Mouse (Mus musculus) common myeloid progenitor, adult 5-6 weeks (primary cell): Measurements from ENCODE around the gene Vipr1. TPM values are rescaled to one million over a fixed set of nuclear protein-coding genes. Genes with fewer than 3 reads are reported as not detected.
A peak's percentile ranks its signal among the peaks of the same experiment; 100 is the strongest.

Experiments
- ATAC-seq: replicated peaks from 2 replicates; pipeline ENCODE4 v1.8.0; 2016; ENCODE audit warnings: low read depth, mild to moderate bottlenecking, moderate TSS enrichment, inconsistent platforms; ENCODE audit not compliant: poor library complexity, severe bottlenecking
- total RNA-seq: library from RNA; stranded (forward); fragments of 200-1000, 187-1606 nt; gene quantifications from 2 replicates; pipeline ENCODE4 v1.2.3, GENCODE M21; 2017

Vipr1 gene
- total RNA-seq, 1 experiment from 2014 or later = 0.14 TPM

DNA sequence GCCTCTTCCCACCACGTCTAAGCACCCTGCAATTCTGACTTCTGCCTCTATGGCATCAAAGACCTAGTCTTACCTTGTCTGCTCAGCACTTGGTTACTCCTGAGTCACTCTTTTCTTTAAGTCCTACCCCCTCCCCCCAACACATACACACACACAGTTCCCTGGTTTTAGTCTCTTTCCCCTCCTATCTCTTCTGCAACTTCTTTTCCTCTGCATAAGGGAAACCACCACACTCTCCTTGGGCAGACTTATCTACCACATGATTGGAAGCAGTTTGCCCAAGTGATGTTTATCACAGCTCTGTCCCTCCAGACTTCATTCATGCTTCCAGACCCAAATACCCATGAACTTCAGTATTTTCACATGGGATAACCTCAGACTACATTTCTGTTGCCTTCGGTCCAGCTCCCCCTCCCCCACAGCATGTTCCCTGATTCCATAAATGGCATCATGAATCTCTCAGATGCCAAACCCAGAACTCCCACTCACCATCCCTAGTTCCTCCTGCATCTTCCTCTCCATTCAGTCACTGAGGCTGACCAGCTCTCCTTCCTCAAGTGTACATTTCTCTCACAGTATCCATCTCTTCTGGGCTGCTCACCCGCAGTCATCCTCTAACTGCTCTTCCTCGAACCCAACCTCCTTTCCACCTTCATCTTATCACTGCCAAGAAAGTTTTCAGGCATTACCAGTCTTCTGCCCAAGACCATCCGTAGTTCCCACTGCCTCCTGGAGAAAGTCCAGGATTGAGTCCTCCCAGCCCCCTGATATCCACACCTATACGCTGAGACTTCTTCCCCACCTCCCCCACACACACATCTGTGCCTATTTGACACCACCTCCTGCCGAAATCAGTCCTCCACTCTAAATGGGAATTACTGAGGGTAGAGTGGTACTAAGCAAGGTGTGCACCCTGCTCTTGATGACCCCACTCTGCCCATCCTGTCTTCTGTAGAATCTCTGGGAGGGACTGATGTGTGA is 66.3 kb downstream of the Vipr1 start:
- ATAC-seq = peak; percentile 10

DNA sequence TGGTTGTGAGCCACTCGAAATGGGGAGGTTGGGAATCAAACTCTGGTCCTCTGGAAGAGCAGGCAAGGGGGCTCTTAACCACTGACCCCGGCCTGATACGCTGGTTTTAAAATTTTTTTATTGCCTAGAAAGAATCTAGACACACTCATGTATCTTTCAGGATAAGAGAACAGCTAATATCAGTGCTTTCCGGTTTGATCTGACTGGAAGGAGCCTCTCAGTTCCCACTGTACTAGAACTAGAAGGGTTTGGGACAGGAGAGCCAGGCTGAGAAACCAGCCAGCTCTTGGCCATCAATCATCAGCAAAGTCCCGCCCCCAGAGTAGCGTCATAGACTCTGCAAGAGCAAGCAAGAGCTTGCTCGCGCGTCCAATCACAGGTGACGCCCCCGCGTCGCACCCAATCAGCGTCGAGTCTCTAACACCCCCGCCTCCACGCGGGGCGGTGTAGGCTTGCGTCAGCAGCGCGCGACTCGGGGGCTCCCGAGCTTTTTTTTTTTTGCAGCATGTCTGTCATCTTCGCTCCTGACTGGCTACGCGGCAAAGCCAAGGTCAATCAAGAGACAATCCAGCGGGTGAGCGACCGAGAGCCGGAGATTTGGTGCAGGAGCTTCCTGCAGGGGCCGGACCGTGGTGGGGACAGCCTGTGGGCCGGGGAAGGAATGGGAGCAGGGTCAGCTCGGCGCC is 67.5 kb downstream of the Vipr1 start, which contains the start of gene Ss18l2:
Ss18l2 (plus strand) TSS at position 432 of the 686 bp plus-strand sequence.
- ATAC-seq = peak; percentile 83

DNA sequence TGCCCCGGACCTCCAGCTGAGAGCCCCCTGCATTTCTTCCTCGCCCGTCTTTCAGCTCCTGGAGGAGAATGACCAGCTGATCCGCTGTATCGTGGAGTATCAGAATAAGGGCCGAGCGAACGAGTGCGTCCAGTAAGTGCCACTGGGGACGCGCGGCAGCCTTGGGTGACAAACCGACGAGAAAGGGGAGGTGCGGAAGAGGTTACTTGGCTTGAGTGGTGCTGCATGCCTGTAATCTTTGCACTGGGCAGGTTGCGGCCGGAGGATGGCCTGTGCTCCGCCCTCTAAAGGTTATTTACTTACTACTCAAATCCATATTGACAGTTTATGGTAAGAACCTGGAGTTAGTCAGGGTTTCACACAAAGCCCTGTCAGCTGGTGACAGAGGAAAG is 68.1 kb downstream of the Vipr1 start:
- peak; percentile 30 for ATAC-seq

DNA sequence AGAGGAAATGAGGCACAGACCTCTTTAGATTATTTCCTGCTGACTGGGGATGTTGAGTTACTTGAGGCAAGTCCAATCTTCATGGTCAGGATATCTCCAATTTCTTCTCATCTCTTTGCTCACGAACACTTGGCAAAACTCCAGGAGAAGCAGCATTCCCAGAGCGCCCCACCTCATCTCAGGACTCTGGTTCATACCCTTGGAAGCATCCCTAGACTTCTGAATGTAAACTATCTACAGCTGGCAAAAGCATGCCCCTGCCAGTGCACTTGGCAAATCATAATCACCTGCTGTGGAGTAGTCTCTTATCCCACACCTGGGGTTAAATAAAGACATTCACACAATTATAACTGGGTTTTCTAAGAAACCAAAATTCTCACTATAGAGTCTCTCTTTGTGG is 74.5 kb downstream of the Vipr1 start:
- ATAC-seq = no peak

DNA sequence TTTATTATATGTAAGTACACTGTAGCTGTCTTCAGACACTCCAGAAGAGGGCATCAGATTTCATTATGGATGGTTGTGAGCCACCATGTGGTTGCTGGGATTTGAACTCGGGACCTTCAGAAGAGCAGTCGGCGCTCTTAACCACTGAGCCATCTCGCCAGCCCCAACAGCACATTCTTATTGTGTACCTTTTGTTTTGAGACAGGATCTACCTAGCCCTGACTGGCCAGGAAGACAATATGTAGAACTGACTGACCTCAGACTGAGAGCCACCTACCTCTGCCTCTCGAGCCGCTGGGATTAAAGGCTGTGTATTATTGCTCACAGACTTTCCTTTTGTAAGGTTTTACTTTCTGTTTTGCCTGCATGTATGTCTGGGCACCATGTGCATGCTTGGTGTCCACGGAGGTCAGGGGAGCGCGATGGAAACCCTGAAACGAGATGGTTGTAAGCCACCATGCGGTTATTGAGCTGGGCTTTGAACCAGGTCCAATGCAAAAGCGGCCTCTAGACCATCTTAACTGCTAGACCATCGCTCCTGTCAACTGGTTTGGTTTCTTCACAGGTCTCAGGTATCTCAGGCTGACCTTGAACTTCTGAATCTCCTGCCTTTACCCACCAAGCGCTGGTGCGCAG is 75.7 kb downstream of the Vipr1 start:
- ATAC-seq = 0 out of 2 replicates have a peak, but pooled peaks have one; percentile 9

DNA sequence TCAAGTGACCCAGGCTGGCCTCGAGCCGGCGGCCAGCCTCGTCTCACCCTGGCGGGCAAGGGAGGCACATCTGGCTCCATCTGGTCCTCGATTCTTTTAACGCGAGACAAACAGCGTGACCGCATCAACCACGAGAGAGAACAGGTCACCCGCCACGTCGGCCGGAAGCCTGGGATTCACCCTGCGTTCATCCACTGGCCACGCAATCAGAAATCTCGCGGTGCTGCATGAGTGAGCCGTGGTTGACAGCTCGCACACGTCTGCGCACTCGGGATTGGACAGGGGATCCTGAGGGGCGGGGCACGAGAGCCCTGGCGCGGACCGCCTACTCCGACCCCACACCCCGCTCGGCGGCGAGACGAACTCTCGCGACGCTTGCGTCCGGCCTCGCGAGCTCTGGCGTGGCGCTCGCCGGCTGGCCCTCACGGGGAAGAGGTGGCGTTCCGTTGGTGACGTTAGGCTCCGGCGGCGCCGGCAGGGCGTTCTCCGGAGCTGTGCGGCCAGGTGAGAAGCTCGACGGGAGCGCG is 76.3 kb downstream of the Vipr1 start, which contains the start of gene Nktr:
Nktr (plus strand) TSS at position 378 of the 527 bp plus-strand sequence.
- peak; percentile 93 for ATAC-seq

DNA sequence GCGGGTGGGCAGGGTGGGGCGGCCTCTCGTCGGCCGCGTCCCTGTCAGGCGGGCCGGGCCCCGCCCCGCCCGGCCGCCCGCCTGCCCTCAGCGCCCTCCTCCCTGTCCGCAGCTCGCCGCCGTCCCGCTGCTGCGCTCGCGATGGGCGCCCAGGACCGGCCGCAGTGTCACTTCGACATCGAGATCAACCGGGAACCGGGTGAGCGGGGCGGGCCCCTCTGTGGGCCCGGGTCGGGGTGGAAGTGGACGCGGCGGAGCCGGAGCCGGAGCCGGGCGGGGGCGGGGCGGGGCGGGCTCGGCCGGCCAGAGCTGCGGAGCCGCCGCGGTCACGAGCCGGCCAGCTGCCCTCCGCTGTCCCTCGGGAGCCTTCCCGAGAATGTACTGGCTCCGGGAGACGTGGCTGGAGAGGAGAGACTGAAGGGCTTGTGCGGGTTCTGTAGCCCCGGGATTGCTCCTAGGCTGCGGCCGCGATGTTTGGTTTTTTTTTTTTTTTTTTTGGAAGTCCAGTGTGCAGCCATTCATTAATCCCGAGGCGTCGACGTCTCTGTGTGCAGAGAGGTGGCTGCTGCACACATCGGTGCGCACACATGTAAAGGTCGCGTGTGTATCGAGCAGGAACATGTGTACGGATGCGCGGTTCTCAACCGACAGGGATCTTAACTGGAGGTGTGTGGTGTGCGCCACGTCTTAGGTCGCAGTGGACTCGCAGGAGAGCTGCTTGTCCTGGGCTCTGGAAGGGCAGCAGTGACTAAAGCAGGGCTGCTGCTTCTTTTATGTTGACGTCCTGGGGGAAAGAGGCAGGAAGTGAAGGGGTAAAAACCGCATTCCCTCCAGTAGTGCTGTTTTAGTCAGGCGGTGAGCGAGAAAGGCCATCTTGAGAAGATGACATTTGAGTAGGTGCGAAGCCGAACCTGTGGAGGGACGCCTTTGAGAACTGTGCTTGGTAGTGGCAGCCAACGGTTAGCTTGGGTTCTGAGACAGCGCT is 77.1 kb downstream of the Vipr1 start:
- peak; percentile 33 for ATAC-seq

Other genes with a start within 250 kb of the Vipr1 start
- not detected in 2 replicates for gene Cck, start 147.0 kb upstream of the Vipr1 start, total RNA-seq
- gene Lyzl4, start 620 bp upstream of the Vipr1 start, total RNA-seq = not detected in 2 replicates
- 5.5 and 13.3 TPM in 2 replicates for gene Sec22c, start 62.8 kb downstream of the Vipr1 start, total RNA-seq
- gene Ss18l2, start 67.6 kb downstream of the Vipr1 start, total RNA-seq = 34.1 and 34.8 TPM in 2 replicates
- gene Nktr, start 76.5 kb downstream of the Vipr1 start, total RNA-seq = 100 and 118 TPM in 2 replicates
- gene Zfp651, start 116.6 kb downstream of the Vipr1 start, total RNA-seq = 0.15 and 1.5 TPM in 2 replicates
- 0.59 TPM in 1 of 2 replicates, not detected in the other for gene Klhl40, start 134.9 kb downstream of the Vipr1 start, total RNA-seq
- gene Hhatl, start 149.8 kb downstream of the Vipr1 start, total RNA-seq = not detected in 2 replicates
- not detected in 2 replicates for gene Ccdc13, start 196.7 kb downstream of the Vipr1 start, total RNA-seq
- gene Higd1a, start 215.6 kb downstream of the Vipr1 start, total RNA-seq = 15.5 and 18.5 TPM in 2 replicates